In genomic region chr8:29460119-29460518, GRCm38 (mm10) we compare ENCODE assay signal across 14 mouse cellular contexts.
DNase-seq lines count a peak whose midpoint lies in the region.
"Had no signal": no experiment of that assay in that cellular context is flagged by ENCODE, and none has a peak within 500 bp of the region (broad histone marks: within the 10 kb centered on the region; RNA-seq: fewer than 3 reads in every experiment).

No protein-coding gene starts in this region.

- peak; percentile 4 to 58 for DNase-seq in adrenal gland, adult (ENCODE audit: inconsistent age in 2 of 2, low spot score in 1 of 2)
- no peak for DNase-seq in adrenal gland, adult 18-20 months (ENCODE audit: low spot score in 2 of 2)
- peak; percentile 2 for DNase-seq in right cerebral cortex, adult 18-20 months
- DNase-seq in right cerebral cortex, postnatal 36 days (ENCODE audit: low spot score in 2 of 2): no peak
- DNase-seq in brain, adult 2 months (ENCODE audit: low read depth, low spot score): peak; percentile 39
- DNase-seq in ovary, adult 18-20 months (ENCODE audit: low spot score): no peak
- no peak for DNase-seq in layer of hippocampus, postnatal 14 days (ENCODE audit: low spot score in 2 of 2)
- DNase-seq: B cell, adult 2 months; cerebellum, adult 11 months; cerebellum, adult 8-10 months; embryo, embryonic 11 days; gastrocnemius, adult 2 months; gastrocnemius, postnatal 25 days; kidney, adult 2 months had no signal

Comparison
In these comparisons a context has a peak if more than half of its experiments do, and no peak if none do; other contexts are left out.
1. DNase-seq: peak in adrenal gland, adult (2 of 2), right cerebral cortex, adult 18-20 months (single experiment) and brain, adult 2 months (single experiment); none in adrenal gland, adult 18-20 months (0 of 2), right cerebral cortex, postnatal 36 days (0 of 2), ovary, adult 18-20 months (single experiment) and layer of hippocampus, postnatal 14 days (0 of 2).